Comparison of ENCODE assay signal across 16 mouse cellular contexts in genomic region chr2:137134035-137134434, GRCm38 (mm10).
"Had no signal": no experiment of that assay in that cellular context is flagged by ENCODE, and none has a peak within 500 bp of the region (broad histone marks: within the 10 kb centered on the region; RNA-seq: fewer than 3 reads in every experiment).

No protein-coding gene starts in this region.

- H3K27me3 ChIP-seq: liver, embryonic 13.5 days; liver, embryonic 15.5 days; lung, embryonic 15.5 days; megakaryocyte, embryonic 14.5 days; midbrain, embryonic 13.5 days; midbrain, embryonic 15.5 days; neural tube, embryonic 12.5 days had no signal

- H3K36me3 ChIP-seq: liver, embryonic 13.5 days; liver, embryonic 15.5 days; lung, embryonic 15.5 days; midbrain, embryonic 13.5 days; midbrain, embryonic 15.5 days; neural tube, embryonic 12.5 days had no signal

- H3K27ac ChIP-seq: liver, embryonic 13.5 days; liver, embryonic 15.5 days; lung, embryonic 15.5 days; macrophage; midbrain, embryonic 13.5 days; midbrain, embryonic 15.5 days; neural tube, embryonic 12.5 days had no signal

- H3K4me3 ChIP-seq: liver, embryonic 13.5 days; liver, embryonic 15.5 days; lung, embryonic 15.5 days; megakaryocyte, embryonic 14.5 days; midbrain, embryonic 13.5 days; midbrain, embryonic 15.5 days; neural tube, embryonic 12.5 days had no signal

- H3K9ac ChIP-seq: liver, embryonic 13.5 days; liver, embryonic 15.5 days; liver, postnatal 0 days; lung, embryonic 15.5 days; midbrain, embryonic 13.5 days; midbrain, embryonic 15.5 days; neural tube, embryonic 12.5 days had no signal

- ATAC-seq: liver, postnatal 0 days; midbrain, embryonic 13.5 days; midbrain, embryonic 15.5 days had no signal

- H3K4me2 ChIP-seq: liver, embryonic 13.5 days; liver, embryonic 15.5 days; lung, embryonic 15.5 days; midbrain, embryonic 11.5 days; midbrain, embryonic 13.5 days; midbrain, embryonic 15.5 days; neural tube, embryonic 12.5 days had no signal

- DNase-seq: liver, embryonic 13.5 days; liver, postnatal 0 days; right cerebral cortex, postnatal 25 days; right cerebral cortex, postnatal 4 days; spleen, adult 18-20 months; thymus, adult 2 months; thymus, postnatal 25 days; thymus, postnatal 4 days had no signal

- H3K9me3 ChIP-seq: liver, embryonic 13.5 days; liver, embryonic 15.5 days; lung, embryonic 15.5 days; midbrain, embryonic 13.5 days; midbrain, embryonic 15.5 days; neural tube, embryonic 12.5 days had no signal

- H3K4me1 ChIP-seq: liver, embryonic 13.5 days; liver, embryonic 15.5 days; lung, embryonic 15.5 days; megakaryocyte, embryonic 14.5 days; midbrain, embryonic 13.5 days; midbrain, embryonic 15.5 days; neural tube, embryonic 12.5 days had no signal
